Mouse (Mus musculus) C2C12 (cell line): Measurements from ENCODE around the gene Lasp1.

Source experiments
- CEBPB ChIP-seq: IDR thresholded peaks from one replicate; pipeline ENCODE4 v1.6.1; 2011; ENCODE audit warnings: low read depth, mild to moderate bottlenecking, control low read depth, moderate library complexity
- CTCF ChIP-seq: IDR thresholded peaks from one replicate; pipeline ENCODE4 v1.5.1; 2011; ENCODE audit not compliant: control insufficient read depth, insufficient read depth, insufficient read length
- MAX ChIP-seq: IDR thresholded peaks from one replicate; pipeline ENCODE4 v1.6.1; 2011; ENCODE audit warnings: mild to moderate bottlenecking, control low read depth
- MYOD1 ChIP-seq: IDR thresholded peaks from one replicate; pipeline ENCODE4 v1.6.1; 2011; ENCODE audit warnings: low read depth; ENCODE audit not compliant: control insufficient read depth, insufficient read length
- MYOG ChIP-seq: IDR thresholded peaks from one replicate; pipeline ENCODE4 v1.6.1; 2011; ENCODE audit not compliant: control insufficient read depth, insufficient read length; ENCODE audit errors: extremely low read depth

GRCm38 (mm10) chr11:97818003-97818402 lies 19.2 kb downstream of the Lasp1 start:
- TF ChIP-seq MYOD1 (no peak), MYOG (no peak), CEBPB (no peak), CTCF (no peak), MAX (no peak)
